Mouse (Mus musculus) lung, adult 2 months (tissue): ENCODE results near the gene Cntnap2. TPM values are rescaled to one million over a fixed set of nuclear protein-coding genes. Genes with fewer than 3 reads are reported as not detected.
"Not testable (repeated sequence)": the region's sequence is repeated elsewhere in the genome, so short reads cannot be mapped to it uniquely, and the experiment has no call there.

ENCODE experiments used
- DNase-seq: peaks from one replicate; pipeline ENCODE4 v3.0.0; 2022
- H3K4me1 ChIP-seq: fragments of 200-500 bp; 2 replicates; pipeline ENCODE4 v1.6.1; 2011; ENCODE audit warnings: low read length; ENCODE audit not compliant: control insufficient read depth, insufficient read depth
- H3K4me3 ChIP-seq: fragments of 200-500 bp; replicated peaks from 2 replicates; pipeline ENCODE3; 2011; ENCODE audit warnings: low read depth, mild to moderate bottlenecking, control low read depth, low read length; ENCODE audit errors: extremely low read depth
- CTCF ChIP-seq: fragments of 200-500 bp; IDR thresholded peaks from 2 replicates; pipeline ENCODE4 v1.5.1; 2011; ENCODE audit warnings: mild to moderate bottlenecking, low read length, control low read depth; ENCODE audit not compliant: insufficient read depth
- POLR2A ChIP-seq: fragments of 200-500 bp; IDR thresholded peaks from 2 replicates; pipeline ENCODE4 v1.6.1; 2011; ENCODE audit warnings: low read depth, mild to moderate bottlenecking, control low read depth, low read length, borderline replicate concordance; ENCODE audit errors: extremely low read depth
- WGBS: fragments of 180-500 bp; shearing (Covaris S2); methylation state at CpG from one replicate; pipeline ENCODE4 v1.1.7; 2018; 5-methylcytosine and 5-hydroxymethylcytosine counted together
- polyA plus RNA-seq: library from polyadenylated mRNA; depleted of rRNA; stranded (reverse); fragments of >200 nt; gene quantifications from 2 replicates; pipeline ENCODE4 v1.2.3, GENCODE M21; 2012

Cntnap2 gene
- polyA plus RNA-seq, 1 experiment: not detected

GRCm38 (mm10) chr6:46502786-46503185, 1443.6 kb downstream of the Cntnap2 start:
- WGBS: 40% methylated on average over 1 of the region's 1 CpGs
- H3K4me1 ChIP-seq: no peaks in the 10 kb centered on the region
- DNase-seq: no peak
- no peak overlapping the region for H3K4me3 ChIP-seq
- TF ChIP-seq CTCF (no peak), POLR2A (no peak)

GRCm38 (mm10) chr6:46512841-46513240, 1453.7 kb downstream of the Cntnap2 start:
- DNase-seq: no peak
- Histone ChIP-seq H3K4me3 (no peak overlapping the region), H3K4me1 (no peaks in the 10 kb centered on the region)
- TF ChIP-seq POLR2A: no peak
- no peak for TF ChIP-seq CTCF
- 69% methylated on average over 1 of the region's 1 CpGs for WGBS

- DNase-seq, H3K4me3 ChIP-seq, H3K4me1 ChIP-seq: not testable (repeated sequence)
- WGBS: 84% methylated on average over 2 of the region's 2 CpGs
These were observed 1478.4 kb downstream of the Cntnap2 start for GRCm38 (mm10) chr6:46537586-46537985.

GRCm38 (mm10) chr6:46563470-46563869, 1504.3 kb downstream of the Cntnap2 start:
- WGBS: 76% methylated on average over 2 of the region's 2 CpGs
- TF ChIP-seq CTCF (no peak), POLR2A (no peak)
- DNase-seq: no peak
- H3K4me1 ChIP-seq: no peaks in the 10 kb centered on the region
- no peak overlapping the region for H3K4me3 ChIP-seq

GRCm38 (mm10) chr6:46575055-46575454, 1515.9 kb downstream of the Cntnap2 start:
- WGBS: 58% methylated on average over 3 of the region's 3 CpGs

GRCm38 (mm10) chr6:46612365-46612764, 1553.2 kb downstream of the Cntnap2 start:
- no peaks in the 10 kb centered on the region for H3K4me1 ChIP-seq
- no peak for DNase-seq
- TF ChIP-seq POLR2A: no peak
- no peak for TF ChIP-seq CTCF

More at GRCm38 (mm10) chr6:46575055-46575454, 1515.9 kb downstream of the Cntnap2 start:
- no peak overlapping the region for H3K4me3 ChIP-seq
- no peak for DNase-seq
- no peaks in the 10 kb centered on the region for H3K4me1 ChIP-seq
- no peak for TF ChIP-seq CTCF
- TF ChIP-seq POLR2A: no peak

GRCm38 (mm10) chr6:46612872-46613271, 1553.7 kb downstream of the Cntnap2 start:
- no peak overlapping the region for H3K4me3 ChIP-seq
- H3K4me1 ChIP-seq: no peaks in the 10 kb centered on the region
- 79% methylated on average over 3 of the region's 3 CpGs for WGBS
- TF ChIP-seq CTCF (no peak), POLR2A (no peak)
- DNase-seq: no peak

More at GRCm38 (mm10) chr6:46612365-46612764, 1553.2 kb downstream of the Cntnap2 start:
- no peak overlapping the region for H3K4me3 ChIP-seq

- no peak for DNase-seq
- no peak for TF ChIP-seq POLR2A
- TF ChIP-seq CTCF: no peak
- H3K4me3 ChIP-seq: no peak overlapping the region
- WGBS: 80% methylated on average over 1 of the region's 1 CpGs
- H3K4me1 ChIP-seq: no peaks in the 10 kb centered on the region
These were observed 1609.9 kb downstream of the Cntnap2 start for GRCm38 (mm10) chr6:46669018-46669417.

- H3K4me3 ChIP-seq: no peak overlapping the region
- H3K4me1 ChIP-seq: no peaks in the 10 kb centered on the region
- 70% methylated on average over 2 of the region's 2 CpGs for WGBS
- TF ChIP-seq CTCF (no peak), POLR2A (no peak)
- DNase-seq: no peak
These were observed 1615.9 kb downstream of the Cntnap2 start for GRCm38 (mm10) chr6:46675081-46675480.

GRCm38 (mm10) chr6:46675621-46676020, 1616.5 kb downstream of the Cntnap2 start:
- no peak for DNase-seq
- TF ChIP-seq POLR2A (no peak), CTCF (no peak)
- 83% methylated on average over 4 of the region's 4 CpGs for WGBS
- Histone ChIP-seq H3K4me1 (no peaks in the 10 kb centered on the region), H3K4me3 (no peak overlapping the region)
